Mouse (Mus musculus): ENCODE results near the gene Dennd1a.

- TF ChIP-seq CTCF (IDR thresholded peaks at IDR 0.05; ENCODE audit: extremely low read depth, insufficient read depth, insufficient read length, insufficient replicate concordance) (no peak), POLR2A (IDR thresholded peaks at IDR 0.05; ENCODE audit: low read depth, low read length) (no peak)
Measured at GRCm38 (mm10) chr2:37797046-37797445, 490.1 kb downstream of the Dennd1a start.

Data from spleen, adult 2 months (tissue).